Mouse (Mus musculus) CH12F3 (cell line): Measurements from ENCODE around the gene Olfr849.

Experiments used
- in situ Hi-C: fragments of 300-500 bp; cut with MboI; formaldehyde crosslinking; loops from 2 replicates; pipeline ENCODE4 v1.14.3; 2020; ENCODE audit warnings: low sequenced_read_pairs

Gene Olfr849

DNA sequence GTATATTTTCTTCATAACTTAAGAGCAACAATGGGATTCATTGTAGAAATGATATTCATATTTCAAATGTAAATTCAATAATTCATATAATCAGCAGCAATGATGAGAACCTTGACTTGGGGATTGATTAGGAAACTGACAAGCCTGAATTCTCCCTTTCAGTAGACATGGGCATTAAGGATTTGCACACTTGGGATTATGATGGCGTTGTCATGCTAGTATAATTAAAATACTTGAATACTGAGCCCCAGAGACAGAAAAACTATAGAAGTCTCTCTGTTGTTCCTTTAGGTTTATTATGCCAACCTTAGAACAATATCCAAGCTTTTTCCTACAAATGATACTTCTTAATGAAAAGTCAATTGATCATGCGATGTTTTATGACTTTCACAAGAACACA is at the start of gene Olfr849:
TSS of gene Olfr849 (plus strand) at position 301 of the 400 bp plus-strand sequence.
- in situ Hi-C loops = no loop called here

DNA sequence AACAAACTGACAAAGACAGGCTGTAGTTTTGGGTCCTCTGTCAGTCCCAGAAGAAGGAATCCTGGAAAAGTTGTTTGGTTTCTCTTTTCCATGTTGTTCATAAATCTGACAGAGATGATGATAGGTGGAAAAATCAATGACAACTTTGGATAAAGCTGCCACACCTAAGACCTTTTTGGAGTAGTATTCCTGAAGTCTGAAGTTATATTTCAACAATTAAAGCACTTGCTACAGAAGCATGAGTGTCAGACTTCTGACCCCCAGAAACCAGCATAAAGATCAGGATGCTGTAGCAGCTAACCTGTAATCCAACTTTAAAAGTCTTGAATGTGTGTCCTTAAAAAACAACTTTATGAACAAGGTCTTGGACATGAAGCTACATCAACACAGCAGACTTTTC is 38.1 kb downstream of the Olfr849 start, which contains the start of gene Olfr850:
TSS of gene Olfr850 (minus strand) at position 101 of the 400 bp plus-strand sequence.
- in situ Hi-C loops = no loop called here

DNA sequence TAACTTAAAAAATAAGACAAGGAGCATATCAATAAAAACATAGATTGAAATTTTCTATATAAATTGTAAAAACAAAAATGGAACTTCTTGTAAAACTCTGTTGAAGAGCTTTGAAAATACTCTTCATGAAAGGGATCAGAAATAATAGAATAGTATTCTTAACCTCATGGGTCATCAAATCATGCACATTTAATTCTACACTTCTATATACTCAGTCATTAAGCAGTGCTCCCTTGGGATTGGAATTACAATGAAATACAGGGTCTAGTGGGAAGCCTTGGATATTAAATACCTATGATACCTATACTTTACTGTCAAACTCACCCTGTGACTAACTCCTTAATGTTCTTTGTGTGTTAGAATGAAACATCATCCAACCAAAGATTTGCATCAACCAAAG is 52.9 kb downstream of the Olfr849 start, which contains the start of gene Olfr851:
TSS of gene Olfr851 (plus strand) at position 301 of the 400 bp plus-strand sequence.
- in situ Hi-C loops = no loop called here
